Mouse (Mus musculus) kidney, postnatal 14 days (tissue): ENCODE data around the gene Flnb.

Source experiments
- DNase-seq: peaks from one replicate; pipeline ENCODE4 v3.0.0; 2022; ENCODE audit warnings: mixed read lengths

Gene Flnb

GRCm38 (mm10) chr14:7829181-7829580 lies 11.4 kb downstream of the Flnb start:
- peak; percentile 50 for DNase-seq

- DNase-seq: no peak
These were observed 14.1 kb downstream of the Flnb start for GRCm38 (mm10) chr14:7831770-7832439.

- no peak for DNase-seq
These were observed 14.7 kb downstream of the Flnb start for GRCm38 (mm10) chr14:7832440-7832783.

GRCm38 (mm10) chr14:7833458-7833857 lies 15.7 kb downstream of the Flnb start:
- DNase-seq: no peak

GRCm38 (mm10) chr14:7838564-7839089 lies 20.9 kb downstream of the Flnb start:
- DNase-seq: no peak

GRCm38 (mm10) chr14:7839950-7840514 lies 22.3 kb downstream of the Flnb start:
- no peak for DNase-seq

GRCm38 (mm10) chr14:7842631-7843332 lies 25.0 kb downstream of the Flnb start:
- DNase-seq: peak; percentile 59

- no peak for DNase-seq
These were observed 28.9 kb downstream of the Flnb start for GRCm38 (mm10) chr14:7846696-7847095.

- no peak for DNase-seq
These were observed 30.0 kb downstream of the Flnb start for GRCm38 (mm10) chr14:7847746-7848232.

- no peak for DNase-seq
These were observed 33.2 kb downstream of the Flnb start for GRCm38 (mm10) chr14:7850913-7851312.

GRCm38 (mm10) chr14:7851543-7852065 lies 33.8 kb downstream of the Flnb start:
- peak; percentile 81 for DNase-seq

GRCm38 (mm10) chr14:7853691-7854090 lies 35.9 kb downstream of the Flnb start:
- DNase-seq: peak; percentile 66

GRCm38 (mm10) chr14:7854366-7854765 lies 36.6 kb downstream of the Flnb start:
- no peak for DNase-seq

GRCm38 (mm10) chr14:7855101-7855500 lies 37.3 kb downstream of the Flnb start:
- no peak for DNase-seq

GRCm38 (mm10) chr14:7855501-7855900 lies 37.7 kb downstream of the Flnb start:
- DNase-seq: no peak

GRCm38 (mm10) chr14:7856348-7856747 lies 38.6 kb downstream of the Flnb start:
- DNase-seq: no peak

- no peak for DNase-seq
These were observed 40.1 kb downstream of the Flnb start for GRCm38 (mm10) chr14:7857835-7858234.

- no peak for DNase-seq
These were observed 40.7 kb downstream of the Flnb start for GRCm38 (mm10) chr14:7858430-7858829.

- no peak for DNase-seq
These were observed 42.9 kb downstream of the Flnb start for GRCm38 (mm10) chr14:7860525-7861154.

GRCm38 (mm10) chr14:7861275-7861674 lies 43.5 kb downstream of the Flnb start:
- DNase-seq: peak; percentile 32

- DNase-seq: no peak
These were observed 44.5 kb downstream of the Flnb start for GRCm38 (mm10) chr14:7862226-7862625.

- peak; percentile 34 for DNase-seq
These were observed 45.4 kb downstream of the Flnb start for GRCm38 (mm10) chr14:7863199-7863598.

GRCm38 (mm10) chr14:7863871-7864505 lies 46.2 kb downstream of the Flnb start:
- DNase-seq: peak; percentile 57
